Mouse (Mus musculus): ENCODE results near the gene Pde4d. TPM values are rescaled to one million over a fixed set of nuclear protein-coding genes. Genes with fewer than 3 reads are reported as not detected.

Pde4d gene
- polyA plus RNA-seq, 1 experiment from 2014 or later, result 12.9 TPM

DNA sequence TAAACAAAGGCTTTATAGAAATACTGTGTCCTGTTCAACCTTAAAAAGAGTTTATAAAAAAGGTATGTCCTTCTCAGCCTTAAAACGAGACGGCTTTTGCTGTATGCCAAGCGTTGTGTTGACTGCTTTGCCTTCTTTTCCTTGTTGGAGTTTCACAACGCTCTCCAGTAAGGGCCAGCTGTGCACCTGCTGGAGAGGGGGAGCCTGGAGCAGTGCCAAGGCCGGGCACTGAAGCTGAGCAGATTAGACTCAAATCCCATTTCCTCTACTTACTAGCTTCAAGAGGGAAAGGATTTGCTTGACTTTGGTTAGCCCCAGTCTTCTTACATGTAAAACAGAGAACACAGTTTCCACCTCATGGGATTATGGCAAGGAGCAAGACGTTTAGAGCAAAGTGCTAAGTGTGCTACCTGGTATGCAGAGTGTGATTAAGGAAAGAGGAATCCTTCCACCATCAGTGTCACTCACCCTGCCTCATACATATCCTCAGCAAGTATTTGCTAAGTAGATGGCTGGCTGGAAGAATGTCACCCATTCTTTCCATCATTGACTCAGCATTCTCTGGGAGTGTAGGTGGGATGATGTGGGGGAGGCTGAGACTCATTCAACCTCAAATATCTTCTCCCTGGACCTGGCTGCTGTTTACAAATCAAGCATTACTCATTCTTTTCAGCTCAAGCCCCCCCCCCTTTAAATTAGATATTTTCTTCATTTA, 149.6 kb downstream of the Pde4d start:
- Histone ChIP-seq H3K36me3 (ENCODE audit: control insufficient read depth, insufficient read depth) (no peaks in the 10 kb centered on the region), H3K9ac (ENCODE audit: low read depth, low read length) (no peak overlapping the region), H3K4me2 (ENCODE audit: low read depth, low read length) (no peak overlapping the region), H3K4me1 (ENCODE audit: control insufficient read depth, low read depth, low read length) (no peaks in the 10 kb centered on the region), H3K27ac (ENCODE audit: low read length) (no peak overlapping the region), H3K9me3 (replicated peaks; ENCODE audit: control insufficient read depth, low read length) (no peaks in the 10 kb centered on the region), H3K4me3 (ENCODE audit: low read depth, low read length) (no peak overlapping the region), H3K27me3 (ENCODE audit: control insufficient read depth, insufficient read depth, low read depth, low read length) (no peaks in the 10 kb centered on the region)
- no peak for ATAC-seq (ENCODE audit: low read depth)
- WGBS (ENCODE audit: insufficient replicate concordance), result 62% methylated on average over 6 of the region's 6 CpGs

- no peak overlapping the region for H3K4me2 ChIP-seq (ENCODE audit: low read depth, low read length)
- ATAC-seq (ENCODE audit: low read depth), result no peak
- WGBS (ENCODE audit: insufficient replicate concordance), result 71% methylated on average over 2 of the region's 2 CpGs
- H3K9ac ChIP-seq (ENCODE audit: low read depth, low read length), result no peak overlapping the region
- H3K27ac ChIP-seq (ENCODE audit: low read length), result no peak overlapping the region
- no peaks in the 10 kb centered on the region for H3K36me3 ChIP-seq (ENCODE audit: control insufficient read depth, insufficient read depth)
- H3K27me3 ChIP-seq (ENCODE audit: control insufficient read depth, insufficient read depth, low read depth, low read length), result no peaks in the 10 kb centered on the region
- no peaks in the 10 kb centered on the region for H3K9me3 ChIP-seq (replicated peaks; ENCODE audit: control insufficient read depth, low read length)
- H3K4me1 ChIP-seq (ENCODE audit: control insufficient read depth, low read depth, low read length), result no peaks in the 10 kb centered on the region
- no peak overlapping the region for H3K4me3 ChIP-seq (ENCODE audit: low read depth, low read length)
Measured at GRCm38 (mm10) chr13:108601021-108601420, 151.3 kb downstream of the Pde4d start.

GRCm38 (mm10) chr13:108603502-108603901, 153.8 kb downstream of the Pde4d start:
- H3K4me1 ChIP-seq (ENCODE audit: control insufficient read depth, low read depth, low read length), result no peaks in the 10 kb centered on the region
- H3K27me3 ChIP-seq (ENCODE audit: control insufficient read depth, insufficient read depth, low read depth, low read length), result no peaks in the 10 kb centered on the region
- no peak overlapping the region for H3K4me3 ChIP-seq (ENCODE audit: low read depth, low read length)
- ATAC-seq (ENCODE audit: low read depth), result no peak
- H3K4me2 ChIP-seq (ENCODE audit: low read depth, low read length), result no peak overlapping the region
- no peaks in the 10 kb centered on the region for H3K36me3 ChIP-seq (ENCODE audit: control insufficient read depth, insufficient read depth)
- H3K9ac ChIP-seq (ENCODE audit: low read depth, low read length), result no peak overlapping the region
- no peaks in the 10 kb centered on the region for H3K9me3 ChIP-seq (replicated peaks; ENCODE audit: control insufficient read depth, low read length)
- no peak overlapping the region for H3K27ac ChIP-seq (ENCODE audit: low read length)
- 57% methylated on average over 1 of the region's 1 CpGs for WGBS (ENCODE audit: insufficient replicate concordance)

- H3K36me3 ChIP-seq (ENCODE audit: control insufficient read depth, insufficient read depth), result no peaks in the 10 kb centered on the region
- no peak for ATAC-seq (ENCODE audit: low read depth)
- no peaks in the 10 kb centered on the region for H3K27me3 ChIP-seq (ENCODE audit: control insufficient read depth, insufficient read depth, low read depth, low read length)
- no peak overlapping the region for H3K27ac ChIP-seq (ENCODE audit: low read length)
- H3K9me3 ChIP-seq (replicated peaks; ENCODE audit: control insufficient read depth, low read length), result no peaks in the 10 kb centered on the region
- H3K4me1 ChIP-seq (ENCODE audit: control insufficient read depth, low read depth, low read length), result no peaks in the 10 kb centered on the region
- no peak overlapping the region for H3K4me3 ChIP-seq (ENCODE audit: low read depth, low read length)
- no peak overlapping the region for H3K4me2 ChIP-seq (ENCODE audit: low read depth, low read length)
- no peak overlapping the region for H3K9ac ChIP-seq (ENCODE audit: low read depth, low read length)
Measured at GRCm38 (mm10) chr13:108604213-108604612, 154.5 kb downstream of the Pde4d start.

DNA sequence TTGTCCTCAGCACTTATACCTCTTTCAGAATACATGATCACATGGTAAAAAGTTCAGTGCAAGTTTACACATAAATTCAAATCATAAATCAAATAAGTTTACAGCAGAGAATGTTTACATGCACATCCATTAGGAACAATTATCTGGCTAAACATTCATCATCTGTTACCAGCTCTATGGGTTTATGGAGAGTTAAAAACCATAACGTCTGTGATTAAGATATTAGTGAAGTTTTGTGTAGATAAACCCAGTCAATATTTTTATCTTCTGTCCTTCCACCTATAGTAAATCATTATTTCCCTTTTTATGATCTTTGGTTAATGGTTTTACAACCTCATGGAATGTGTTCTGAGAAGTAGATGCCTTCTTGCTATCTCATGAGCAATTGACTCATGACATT, 168.5 kb downstream of the Pde4d start:
- no peaks in the 10 kb centered on the region for H3K36me3 ChIP-seq (ENCODE audit: control insufficient read depth, insufficient read depth)
- H3K4me1 ChIP-seq (ENCODE audit: control insufficient read depth, low read depth, low read length), result no peaks in the 10 kb centered on the region
- no peak overlapping the region for H3K4me2 ChIP-seq (ENCODE audit: low read depth, low read length)
- H3K27ac ChIP-seq (ENCODE audit: low read length), result no peak overlapping the region
- WGBS (ENCODE audit: insufficient replicate concordance), result 57% methylated on average over 1 of the region's 1 CpGs
- H3K9ac ChIP-seq (ENCODE audit: low read depth, low read length), result no peak overlapping the region
- no peaks in the 10 kb centered on the region for H3K27me3 ChIP-seq (ENCODE audit: control insufficient read depth, insufficient read depth, low read depth, low read length)
- H3K4me3 ChIP-seq (ENCODE audit: low read depth, low read length), result no peak overlapping the region
- no peaks in the 10 kb centered on the region for H3K9me3 ChIP-seq (replicated peaks; ENCODE audit: control insufficient read depth, low read length)
- no peak for ATAC-seq (ENCODE audit: low read depth)

- no peak for ATAC-seq (ENCODE audit: low read depth)
- Histone ChIP-seq H3K9ac (ENCODE audit: low read depth, low read length) (no peak overlapping the region), H3K27me3 (ENCODE audit: control insufficient read depth, insufficient read depth, low read depth, low read length) (no peaks in the 10 kb centered on the region), H3K4me2 (ENCODE audit: low read depth, low read length) (no peak overlapping the region), H3K9me3 (replicated peaks; ENCODE audit: control insufficient read depth, low read length) (no peaks in the 10 kb centered on the region), H3K27ac (ENCODE audit: low read length) (no peak overlapping the region), H3K4me1 (ENCODE audit: control insufficient read depth, low read depth, low read length) (no peaks in the 10 kb centered on the region), H3K36me3 (ENCODE audit: control insufficient read depth, insufficient read depth) (no peaks in the 10 kb centered on the region), H3K4me3 (ENCODE audit: low read depth, low read length) (no peak overlapping the region)
- 49% methylated on average over 4 of the region's 4 CpGs for WGBS (ENCODE audit: insufficient replicate concordance)
Measured at GRCm38 (mm10) chr13:108622681-108623080, 172.9 kb downstream of the Pde4d start.

DNA sequence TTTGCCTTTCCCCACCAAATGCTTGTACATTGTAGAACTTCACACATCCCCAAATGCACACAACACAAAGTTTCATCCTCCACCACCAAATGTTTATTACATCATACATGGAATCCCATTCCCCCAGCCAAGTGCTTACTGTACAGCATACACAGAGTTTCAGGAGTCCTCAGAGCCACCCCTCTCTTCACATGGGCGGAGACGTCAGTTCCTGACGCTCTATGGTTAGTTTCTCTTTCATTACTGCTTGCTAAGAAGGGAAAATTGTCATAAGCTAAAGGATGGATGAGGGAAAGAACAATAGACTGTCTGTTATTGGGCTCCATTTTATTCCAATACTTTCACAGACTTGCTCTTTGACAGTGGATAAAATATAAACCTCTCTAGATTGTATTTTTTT, 174.2 kb downstream of the Pde4d start:
- WGBS (ENCODE audit: insufficient replicate concordance), result 48% methylated on average over 3 of the region's 3 CpGs
- Histone ChIP-seq H3K27ac (ENCODE audit: low read length) (no peak overlapping the region), H3K9me3 (replicated peaks; ENCODE audit: control insufficient read depth, low read length) (no peaks in the 10 kb centered on the region), H3K4me3 (ENCODE audit: low read depth, low read length) (no peak overlapping the region), H3K27me3 (ENCODE audit: control insufficient read depth, insufficient read depth, low read depth, low read length) (no peaks in the 10 kb centered on the region), H3K9ac (ENCODE audit: low read depth, low read length) (no peak overlapping the region), H3K4me1 (ENCODE audit: control insufficient read depth, low read depth, low read length) (no peaks in the 10 kb centered on the region), H3K4me2 (ENCODE audit: low read depth, low read length) (no peak overlapping the region), H3K36me3 (ENCODE audit: control insufficient read depth, insufficient read depth) (no peaks in the 10 kb centered on the region)
- no peak for ATAC-seq (ENCODE audit: low read depth)

- Histone ChIP-seq H3K4me1 (ENCODE audit: control insufficient read depth, low read depth, low read length) (no peaks in the 10 kb centered on the region), H3K36me3 (ENCODE audit: control insufficient read depth, insufficient read depth) (no peaks in the 10 kb centered on the region), H3K9ac (ENCODE audit: low read depth, low read length) (no peak overlapping the region), H3K4me2 (ENCODE audit: low read depth, low read length) (no peak overlapping the region), H3K9me3 (replicated peaks; ENCODE audit: control insufficient read depth, low read length) (no peaks in the 10 kb centered on the region), H3K27ac (ENCODE audit: low read length) (no peak overlapping the region), H3K27me3 (ENCODE audit: control insufficient read depth, insufficient read depth, low read depth, low read length) (no peaks in the 10 kb centered on the region), H3K4me3 (ENCODE audit: low read depth, low read length) (no peak overlapping the region)
- no peak for ATAC-seq (ENCODE audit: low read depth)
- 35% methylated on average over 3 of the region's 3 CpGs for WGBS (ENCODE audit: insufficient replicate concordance)
Measured at GRCm38 (mm10) chr13:108626166-108626565, 176.4 kb downstream of the Pde4d start.

- H3K27me3 ChIP-seq (ENCODE audit: control insufficient read depth, insufficient read depth, low read depth, low read length), result no peaks in the 10 kb centered on the region
- H3K36me3 ChIP-seq (ENCODE audit: control insufficient read depth, insufficient read depth), result no peaks in the 10 kb centered on the region
- no peaks in the 10 kb centered on the region for H3K9me3 ChIP-seq (replicated peaks; ENCODE audit: control insufficient read depth, low read length)
- no peak overlapping the region for H3K4me3 ChIP-seq (ENCODE audit: low read depth, low read length)
- no peaks in the 10 kb centered on the region for H3K4me1 ChIP-seq (ENCODE audit: control insufficient read depth, low read depth, low read length)
- WGBS (ENCODE audit: insufficient replicate concordance), result 70% methylated on average over 2 of the region's 2 CpGs
- H3K9ac ChIP-seq (ENCODE audit: low read depth, low read length), result no peak overlapping the region
- no peak for ATAC-seq (ENCODE audit: low read depth)
- no peak overlapping the region for H3K27ac ChIP-seq (ENCODE audit: low read length)
- no peak overlapping the region for H3K4me2 ChIP-seq (ENCODE audit: low read depth, low read length)
Measured at GRCm38 (mm10) chr13:108628501-108628900, 178.8 kb downstream of the Pde4d start.
